Mouse (Mus musculus) lung, postnatal 0 days (tissue): ENCODE data around the gene Tbc1d10c.

Experiments
- CTCF ChIP-seq: IDR thresholded peaks from 2 replicates; pipeline ENCODE4 v1.5.1; 2016; ENCODE audit warnings: antibody characterized with exemption, mild to moderate bottlenecking
- EP300 ChIP-seq: IDR thresholded peaks from 2 replicates; pipeline ENCODE4 v1.6.1; 2016; ENCODE audit warnings: antibody characterized with exemption, mild to moderate bottlenecking, control low read depth

GRCm38 (mm10) chr19:4148819-4149218 is 42.3 kb downstream of the Tbc1d10c start:
- TF ChIP-seq CTCF (no peak), EP300 (no peak)
